Mouse (Mus musculus) G1E (cell line): Measurements from ENCODE around the gene Gnpnat1.

Experiments used
- CTCF ChIP-seq: IDR thresholded peaks from 2 replicates; pipeline ENCODE4 v1.5.1; 2012; ENCODE audit warnings: low read depth, low read length, inconsistent platforms, mixed read lengths
- GATA1 ChIP-seq: IDR thresholded peaks from 2 replicates; pipeline ENCODE4 v1.6.1; 2012; ENCODE audit warnings: borderline replicate concordance, low read length, inconsistent platforms, mixed read lengths

DNA sequence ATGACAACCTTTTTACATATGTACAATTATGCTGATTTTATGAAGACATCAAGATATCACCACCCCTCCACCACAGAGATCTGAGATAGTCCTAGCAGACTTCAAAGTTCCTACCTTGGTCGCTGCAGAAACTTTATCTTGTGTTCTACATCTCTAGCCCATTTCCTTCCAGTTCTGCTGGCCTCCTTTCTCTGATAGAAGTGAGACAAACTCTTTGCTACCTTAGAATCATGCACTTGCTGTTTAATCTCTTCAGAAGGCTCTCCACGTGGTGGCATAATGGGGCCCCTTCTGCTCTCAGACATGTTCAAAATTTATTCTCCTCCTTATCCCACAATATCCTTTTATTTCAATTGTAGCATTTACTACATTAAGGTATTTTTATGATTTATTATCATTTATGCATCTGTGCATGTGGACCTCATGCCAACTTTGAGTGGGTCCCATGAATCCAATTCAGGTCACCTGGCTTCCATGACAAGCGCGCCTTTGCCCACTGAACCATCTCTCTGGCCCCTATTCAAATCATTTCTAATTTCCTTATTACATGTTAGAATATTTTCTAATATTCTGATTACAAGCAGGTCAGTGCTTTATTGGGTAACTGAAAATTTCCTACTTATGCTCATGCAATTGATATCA, 76.5 kb downstream of the Gnpnat1 start:
- no peak for TF ChIP-seq CTCF
- no peak for TF ChIP-seq GATA1
